Comparison of ENCODE assay signal across 28 mouse cellular contexts in the genomic region with DNA sequence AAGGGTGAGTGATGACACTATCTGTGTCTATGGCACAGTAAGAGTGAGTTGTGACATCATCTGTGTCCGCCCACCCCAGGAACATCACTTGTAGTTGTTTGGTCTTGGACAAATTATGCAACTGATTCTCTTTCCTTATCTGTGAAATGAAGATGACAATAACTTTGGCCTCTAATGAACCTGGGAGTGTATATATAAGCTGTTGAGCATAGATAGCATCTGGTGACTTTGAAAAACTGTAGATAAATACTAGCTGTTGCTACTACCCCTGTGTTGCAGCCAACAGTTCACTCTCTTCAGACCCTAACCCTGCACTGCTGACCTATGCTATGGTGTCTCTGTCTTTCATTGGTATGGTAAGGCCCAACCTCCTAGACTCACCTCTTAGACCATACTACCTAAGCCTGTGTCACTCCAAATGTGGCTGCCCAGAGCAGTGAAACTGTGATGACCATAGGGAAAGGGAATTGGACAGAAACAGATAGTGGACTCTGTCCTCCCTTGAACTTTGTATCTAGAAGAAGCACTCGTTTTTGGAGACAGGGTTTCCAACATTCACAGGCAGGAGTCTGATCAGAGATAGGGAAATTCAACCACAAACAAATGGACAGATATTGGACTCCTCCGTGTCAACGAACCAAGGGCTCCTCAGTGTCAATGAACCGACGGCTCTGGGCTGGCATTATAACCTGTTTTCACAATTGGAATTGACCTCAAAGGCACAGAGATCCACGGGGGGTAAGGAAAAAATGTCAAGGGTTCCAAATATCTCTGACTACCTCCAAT. TPM values are rescaled to one million over a fixed set of nuclear protein-coding genes. Genes with fewer than 3 reads are reported as not detected.
DNase-seq lines count a peak whose midpoint lies in the region; ATAC-seq and TF ChIP-seq lines count a peak whose summit lies in the region.
"Had no signal": no experiment of that assay in that cellular context is flagged by ENCODE, and none has a peak within 500 bp of the region (broad histone marks: within the 10 kb centered on the region; RNA-seq: fewer than 3 reads in every experiment).

No protein-coding gene starts in this region.

- H3K4me3 ChIP-seq in kidney, adult 2 months (ENCODE audit: insufficient read depth, low read depth, low read length), result no peak overlapping the region
- no peak overlapping the region for H3K4me3 ChIP-seq in liver, embryonic 15.5 days (replicated peaks)
- H3K4me3 ChIP-seq in liver, embryonic 12.5 days, result no peak overlapping the region
- H3K4me3 ChIP-seq in G1E (ENCODE audit: low read depth, low read length) (peak overlapping the region; percentile 34; the same call in 1 of the 2 replicates), MEL (ENCODE audit: control insufficient read depth in 1 of 2, insufficient read depth in 1 of 2, low read depth in 2 of 2, low read length in 2 of 2) (no peak overlapping the region)
- H3K4me3 ChIP-seq: embryonic facial prominence, embryonic 12.5 days; embryonic facial prominence, embryonic 15.5 days; gastrocnemius, adult 2 months; heart, embryonic 13.5 days had no signal

- TF ChIP-seq POLR2A in kidney, adult 2 months (IDR thresholded peaks at IDR 0.05; ENCODE audit: low read depth, low read length), result no peak
- TF ChIP-seq POLR2A in MEL (IDR thresholded peaks at IDR 0.05; ENCODE audit: control insufficient read depth in 1 of 2, insufficient read depth in 1 of 2, low read depth in 1 of 2, low read length in 2 of 2, poor library complexity in 1 of 2), result no peak

- WGBS in kidney, adult 2 months, result 57% methylated on average over 7 of the region's 7 CpGs
- 38% methylated on average over 7 of the region's 7 CpGs for whole genome bisulfite sequencing in liver, embryonic 15.5 days (ENCODE audit: insufficient replicate concordance)
- whole genome bisulfite sequencing in liver, embryonic 12.5 days (ENCODE audit: insufficient replicate concordance), result 36% methylated on average over 7 of the region's 7 CpGs

- no peaks in the 10 kb centered on the region for H3K79me2 ChIP-seq in MEL (ENCODE audit: control insufficient read depth, insufficient read depth, low read length, poor library complexity)

- no peak overlapping the region for H3K4me2 ChIP-seq in liver, embryonic 15.5 days
- no peak overlapping the region for H3K4me2 ChIP-seq in liver, embryonic 12.5 days
- H3K4me2 ChIP-seq: embryonic facial prominence, embryonic 12.5 days; embryonic facial prominence, embryonic 15.5 days; heart, embryonic 13.5 days; hindbrain, embryonic 14.5 days had no signal

- peak; percentile 42 for ATAC-seq in liver, embryonic 15.5 days (ENCODE audit: insufficient read depth)
- no peak for ATAC-seq in liver, embryonic 12.5 days
- peak; percentile 86 for ATAC-seq in G1E (ENCODE audit: extremely low read depth, insufficient number of reproducible peaks, low FRiP score, poor library complexity, severe bottlenecking)
- ATAC-seq: CD4-positive, CD25-positive, alpha-beta regulatory T cell, adult 4 months; forebrain, embryonic 14.5 days; forebrain, postnatal 0 days; Patski had no signal

- H3K27me3 ChIP-seq in kidney, adult 2 months (replicated peaks; ENCODE audit: control insufficient read depth, insufficient read depth, low read length), result no peaks in the 10 kb centered on the region
- H3K27me3 ChIP-seq in liver, embryonic 15.5 days, result no peaks in the 10 kb centered on the region
- H3K27me3 ChIP-seq in liver, embryonic 12.5 days (replicated peaks), result no peaks in the 10 kb centered on the region
- H3K27me3 ChIP-seq in G1E (ENCODE audit: insufficient read depth, low read length) (no peaks in the 10 kb centered on the region), MEL (ENCODE audit: control insufficient read depth in 1 of 2, insufficient read depth in 2 of 2, low read length in 2 of 2) (no peaks in the 10 kb centered on the region)
- H3K27me3 ChIP-seq: embryonic facial prominence, embryonic 12.5 days; embryonic facial prominence, embryonic 15.5 days; heart, embryonic 13.5 days; Patski had no signal

- peaks cover 1% of the 10 kb centered on the region; the same call in 1 of the 2 replicates for H3K36me3 ChIP-seq in kidney, adult 2 months (ENCODE audit: control insufficient read depth, insufficient read depth, low read length)
- H3K36me3 ChIP-seq in liver, embryonic 15.5 days (replicated peaks), result 0 out of 2 replicates have a peak, but pooled peaks cover 2% of the 10 kb centered on the region
- peaks cover 2% of the 10 kb centered on the region; the same call in 1 of the 2 replicates for H3K36me3 ChIP-seq in liver, embryonic 12.5 days
- peaks cover 14% of the 10 kb centered on the region for H3K36me3 ChIP-seq in G1E (replicated peaks)
- H3K36me3 ChIP-seq in MEL (ENCODE audit: control insufficient read depth in 1 of 2, insufficient read depth in 2 of 2, low read length in 2 of 2), result peaks cover 0 to 2% of the 10 kb centered on the region in 2 experiments; a peak in 1 of 4 replicates
- H3K36me3 ChIP-seq: embryonic facial prominence, embryonic 12.5 days; embryonic facial prominence, embryonic 15.5 days; heart, embryonic 13.5 days had no signal

- TF ChIP-seq CTCF in kidney, adult 2 months (conservative IDR thresholded peaks at IDR 0.05; ENCODE audit: insufficient read depth, insufficient read length, low read depth, low read length), result no peak
- TF ChIP-seq CTCF in G1E (IDR thresholded peaks at IDR 0.05; ENCODE audit: low read depth, low read length) (no peak), MEL (IDR thresholded peaks at IDR 0.05 in 2 of 3, conservative IDR thresholded peaks at IDR 0.05 in 1 of 3; ENCODE audit: control insufficient read depth in 1 of 3, insufficient read depth in 1 of 3, low read depth in 2 of 3, low read length in 3 of 3, poor library complexity in 1 of 3, severe bottlenecking in 1 of 3) (no peak)

- TF ChIP-seq RAD21 in MEL (IDR thresholded peaks at IDR 0.05; ENCODE audit: low read depth, low read length), result no peak

- peaks cover 10% of the 10 kb centered on the region; the same call in 1 of the 2 replicates for H3K4me1 ChIP-seq in kidney, adult 2 months (ENCODE audit: control insufficient read depth, insufficient read depth, low read length)
- no peaks in the 10 kb centered on the region; the same call in 1 of the 2 replicates for H3K4me1 ChIP-seq in liver, embryonic 15.5 days (replicated peaks)
- no peaks in the 10 kb centered on the region for H3K4me1 ChIP-seq in liver, embryonic 12.5 days
- peaks cover 56% of the 10 kb centered on the region for H3K4me1 ChIP-seq in G1E (ENCODE audit: insufficient read depth, low read depth, low read length)
- H3K4me1 ChIP-seq in MEL (ENCODE audit: control insufficient read depth in 1 of 2, insufficient read depth in 2 of 2, low read length in 2 of 2), result no peaks in the 10 kb centered on the region
- H3K4me1 ChIP-seq: embryonic facial prominence, embryonic 12.5 days; embryonic facial prominence, embryonic 15.5 days; heart, embryonic 13.5 days had no signal

- TF ChIP-seq EP300 in MEL (IDR thresholded peaks at IDR 0.05; ENCODE audit: low read depth in 1 of 2, low read length in 2 of 2), result no peak

- H3K9me3 ChIP-seq in liver, embryonic 15.5 days (replicated peaks), result no peaks in the 10 kb centered on the region
- no peaks in the 10 kb centered on the region for H3K9me3 ChIP-seq in liver, embryonic 12.5 days (replicated peaks)
- no peaks in the 10 kb centered on the region for H3K9me3 ChIP-seq in G1E (replicated peaks)
- no peaks in the 10 kb centered on the region for H3K9me3 ChIP-seq in MEL (replicated peaks; ENCODE audit: insufficient read depth, low read length)
- H3K9me3 ChIP-seq: embryonic facial prominence, embryonic 12.5 days; embryonic facial prominence, embryonic 15.5 days; heart, embryonic 13.5 days had no signal

- H3K27ac ChIP-seq in kidney, adult 2 months (ENCODE audit: insufficient read depth, low read depth, low read length), result peak overlapping the region; percentile 63
- no peak overlapping the region for H3K27ac ChIP-seq in liver, embryonic 15.5 days (replicated peaks)
- H3K27ac ChIP-seq in liver, embryonic 12.5 days, result no peak overlapping the region
- H3K27ac ChIP-seq in MEL (ENCODE audit: control insufficient read depth, low read depth, low read length), result no peak overlapping the region
- H3K27ac ChIP-seq: embryonic facial prominence, embryonic 12.5 days; embryonic facial prominence, embryonic 15.5 days; gastrocnemius, adult 2 months; heart, embryonic 13.5 days; hindbrain, embryonic 14.5 days had no signal

- no peak overlapping the region for H3K9ac ChIP-seq in liver, embryonic 15.5 days
- H3K9ac ChIP-seq in liver, embryonic 12.5 days, result no peak overlapping the region
- no peak overlapping the region for H3K9ac ChIP-seq in MEL (ENCODE audit: control insufficient read depth, low read depth, low read length, poor library complexity, severe bottlenecking)
- H3K9ac ChIP-seq: embryonic facial prominence, embryonic 12.5 days; embryonic facial prominence, embryonic 15.5 days; forebrain, postnatal 0 days; heart, embryonic 13.5 days; hindbrain, embryonic 14.5 days had no signal

- peak; percentile 19 for DNase-seq in kidney, adult 2 months
- no peak for DNase-seq in kidney, postnatal 10 days
- peak; percentile 22 for DNase-seq in G1E (ENCODE audit: low spot score)
- DNase-seq in MEL (ENCODE audit: low read depth, low spot score), result peak; percentile 12
- no peak for DNase-seq in retina, embryonic 14.5 days (ENCODE audit: low spot score)
- no peak for DNase-seq in layer of hippocampus, adult 11-12 months (ENCODE audit: low spot score)
- DNase-seq: adrenal gland, postnatal 10 days; adrenal gland, postnatal 36 days; cerebellum, adult 18-20 months; cerebellum, adult 9-10 months; cerebellum, postnatal 25 days; forebrain, postnatal 0 days; gastrocnemius, adult 2 months; gastrocnemius, postnatal 14 days; heart, adult 18-20 months; heart, postnatal 14 days; heart, postnatal 4 days had no signal

TF ChIP-seq in MEL, 35 proteins besides CTCF, POLR2A, EP300 and RAD21 (continues in another document):
- TF ChIP-seq MXI1 (IDR thresholded peaks at IDR 0.05; ENCODE audit: low read depth, low read length) (no peak), SMC3 (IDR thresholded peaks at IDR 0.05; ENCODE audit: low read depth, low read length) (no peak), RCOR1 (IDR thresholded peaks at IDR 0.05; ENCODE audit: low read depth, low read length) (no peak), MAZ (IDR thresholded peaks at IDR 0.05; ENCODE audit: low read depth, low read length) (no peak), KAT2A (conservative IDR thresholded peaks at IDR 0.05; ENCODE audit: low read depth, low read length) (no peak), SIN3A (IDR thresholded peaks at IDR 0.05; ENCODE audit: low read length) (no peak), GATA1 (IDR thresholded peaks at IDR 0.05; ENCODE audit: low read depth, low read length) (no peak)

RNA-seq across cellular contexts. Expression of gene Slc2a2, which starts 16.4 kb away (rescaled TPM):
- 114 and 127 TPM in 2 replicates for polyA plus RNA-seq in kidney, adult 2 months (2012; rRNA removed)
- polyA plus RNA-seq in liver, embryonic 15.5 days (2015; fragmentation: Nextera tagmentation; extraction: Ambion mirVana), result 32.3 and 36.5 TPM in 2 replicates
- polyA plus RNA-seq in liver, embryonic 12.5 days (2016; fragmentation: Nextera tagmentation; extraction: Ambion mirVana), result 17.7 and 19.5 TPM in 2 replicates
- total RNA-seq in G1E (2014; fragmentation: Nextera tagmentation), result 7.1 and 7.9 TPM in 2 replicates
- 1.3 and 1.5 TPM in 2 replicates for total RNA-seq in G1E (2017)
- 0.12 and 0.24 TPM in 2 replicates for polyA plus RNA-seq in G1E (2012)
- 0.49 and 1.1 TPM in 2 replicates for total RNA-seq in MEL (2012; rRNA removed)
- polyA plus RNA-seq in MEL (2012; ENCODE audit: insufficient read depth in 1 of 2, insufficient read length in 2 of 2, low read depth in 1 of 2, low replicate concordance in 2 of 2, missing spikeins in 1 of 2), result under 1 TPM in 1 of 2 experiments, not detected in 1; 0.77 TPM
- total RNA-seq: adrenal gland, postnatal 36 days; common myeloid progenitor, adult 5-6 weeks; forebrain, postnatal 0 days; gastrocnemius, adult 2 months; gastrocnemius, postnatal 14 days; heart, adult 18-20 months; heart, postnatal 4 days had no signal
- polyA plus RNA-seq: C2C12; CD4-positive, CD25-positive, alpha-beta regulatory T cell, adult 4 months; forebrain, embryonic 14.5 days; forebrain, postnatal 0 days had no signal

Comparison
In these comparisons a context has a peak if more than half of its experiments do, and no peak if none do; other contexts are left out.
1. DNase-seq: peak in kidney, adult 2 months (single experiment), G1E (single experiment) and MEL (single experiment); none in kidney, postnatal 10 days (single experiment), retina, embryonic 14.5 days (single experiment) and layer of hippocampus, adult 11-12 months (single experiment).
2. RNA of gene Slc2a2, which starts 16.4 kb away (polyA plus RNA-seq): 114 to 127 TPM in kidney, adult 2 months, 32.3 to 36.5 TPM in liver, embryonic 15.5 days and 17.7 to 19.5 TPM in liver, embryonic 12.5 days; 0.77 TPM in MEL and 0.12 to 0.24 TPM in G1E; every median in the first group is over 10 times any median in the second.